Mouse (Mus musculus): ENCODE data around the gene Cep135. TPM values are rescaled to one million over a fixed set of nuclear protein-coding genes. Genes with fewer than 3 reads are reported as not detected.

Gene Cep135
- total RNA-seq, 1 experiment from 2014 or later, result 6.4 TPM

GRCm38 (mm10) chr5:76684658-76685605 is 96.4 kb downstream of the Cep135 start:
- DNase-seq, result peak; percentile 31

DNA sequence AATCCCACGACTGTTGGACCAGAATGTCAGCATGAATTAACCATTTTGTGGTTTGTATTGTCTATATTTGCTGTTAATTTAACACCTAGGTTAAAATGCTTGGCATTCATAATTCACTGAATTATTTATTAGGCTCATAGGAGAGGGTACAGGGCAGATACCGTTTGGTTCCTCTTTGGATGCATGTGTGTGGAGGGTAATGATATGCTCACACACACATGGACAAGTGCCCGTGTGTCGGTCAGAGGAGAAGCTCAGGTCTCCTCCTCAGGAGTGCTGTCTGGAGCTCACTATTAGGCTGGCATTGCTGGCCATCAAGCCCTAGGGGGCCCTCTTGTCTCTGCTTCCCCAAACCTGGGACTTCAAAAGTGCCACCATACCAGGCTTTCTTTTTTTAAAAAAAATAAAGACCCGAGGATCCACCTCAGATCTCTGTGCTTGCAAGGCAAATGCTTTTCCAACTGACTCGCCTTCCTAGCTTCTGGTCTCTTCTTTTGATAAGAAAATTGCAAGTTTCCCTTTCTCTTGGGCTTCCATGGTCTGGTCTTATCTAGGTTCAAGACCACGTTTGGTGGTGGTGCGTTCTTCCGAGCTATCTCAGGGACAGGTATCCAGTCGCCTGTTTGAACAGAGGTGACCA is 99.6 kb downstream of the Cep135 start:
- DNase-seq, result no peak

DNA sequence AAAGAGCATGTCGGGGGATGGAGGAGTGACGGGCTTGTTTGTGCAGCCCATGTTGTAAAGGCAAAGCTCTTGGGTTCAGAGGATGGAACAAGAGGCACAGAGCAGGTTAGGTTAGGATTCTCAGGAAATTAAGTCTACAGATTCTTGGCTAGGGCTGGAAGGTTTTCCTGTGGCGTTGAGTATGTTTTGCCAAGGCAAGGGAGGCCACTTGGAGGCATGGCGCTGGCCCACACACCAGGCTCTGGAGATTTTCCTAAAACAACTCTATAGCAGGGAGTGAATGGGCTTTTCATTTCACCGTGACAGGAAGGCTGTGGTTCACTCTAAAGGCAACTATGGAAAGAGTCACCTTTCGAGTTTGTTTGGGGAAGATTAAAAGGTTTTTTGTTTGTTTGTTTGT is 100.1 kb downstream of the Cep135 start:
- DNase-seq, result no peak

- no peak for DNase-seq
Observed at GRCm38 (mm10) chr5:76690177-76690593, 101.7 kb downstream of the Cep135 start.

GRCm38 (mm10) chr5:76691251-76691650 is 102.8 kb downstream of the Cep135 start:
- no peak for DNase-seq

- peak; percentile 25 for DNase-seq
Observed at GRCm38 (mm10) chr5:76691706-76692424, 103.4 kb downstream of the Cep135 start.

Other genes with a start within 250 kb of the Cep135 start
- not detected in 2 replicates for gene Nmu, start 224.9 kb upstream of the Cep135 start, total RNA-seq (2021)
- gene Gm7271, start 104.7 kb upstream of the Cep135 start, total RNA-seq (2021), result not detected in 2 replicates
- 40.6 and 44.3 TPM in 2 replicates for gene Exoc1, start 59.4 kb upstream of the Cep135 start, total RNA-seq (2021)
- 12.0 and 16.7 TPM in 2 replicates for gene C530008M17Rik, start 67.8 kb downstream of the Cep135 start, total RNA-seq (2021)